Mouse (Mus musculus): ENCODE results near the gene Tmem204. TPM values are rescaled to one million over a fixed set of nuclear protein-coding genes. Genes with fewer than 3 reads are reported as not detected.

The Tmem204 gene
- polyA plus RNA-seq, 2 experiments, result 3.0 to 4.3 TPM

DNA sequence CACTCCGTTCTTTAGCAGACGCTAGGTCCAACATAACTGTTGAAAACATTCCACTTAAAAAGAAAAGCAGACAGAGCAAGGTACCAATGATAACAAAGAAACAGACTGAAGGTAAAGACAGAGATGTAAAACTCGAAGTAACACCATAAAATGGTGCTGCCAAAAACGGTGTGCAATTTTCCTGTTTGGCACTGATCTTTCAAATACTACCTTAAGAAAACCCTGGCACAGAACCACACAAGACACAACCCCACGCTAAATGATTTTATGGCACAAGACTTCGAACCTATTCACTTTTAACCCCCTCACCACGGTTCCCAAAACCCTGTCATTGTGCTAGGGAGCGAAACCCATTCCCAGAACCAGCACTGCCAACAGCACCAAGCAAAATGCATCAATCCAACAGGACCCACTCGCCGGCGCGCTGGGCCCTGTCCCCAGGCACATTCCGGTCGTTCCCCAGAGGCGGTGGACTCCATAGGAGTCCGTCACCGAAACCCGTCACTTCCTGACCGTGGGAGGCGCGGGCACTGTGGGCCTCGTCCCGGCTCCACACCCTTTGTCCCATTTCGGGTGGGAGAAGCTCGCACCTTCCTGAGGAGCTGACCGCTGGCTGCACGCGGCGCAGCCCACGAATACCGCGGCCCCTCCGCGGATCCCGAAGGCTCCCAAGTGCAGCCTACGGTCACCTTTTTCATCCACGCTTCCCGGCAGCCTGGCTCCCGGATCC, 68.4 kb downstream of the Tmem204 start:
- Histone ChIP-seq H3K27ac (peak overlapping the region; percentile 86), H3K4me2 (ENCODE audit: low read depth) (peak overlapping the region; percentile 79), H3K27me3 (ENCODE audit: control insufficient read depth, insufficient read depth, low read length) (no peaks in the 10 kb centered on the region), H3K36me3 (replicated peaks; ENCODE audit: control insufficient read depth, insufficient read depth, low read depth) (peaks cover 29% of the 10 kb centered on the region), H3K9ac (replicated peaks) (peak overlapping the region; percentile 98), H3K9me3 (ENCODE audit: control insufficient read depth, low read length) (no peaks in the 10 kb centered on the region), H3K4me3 (ENCODE audit: insufficient read depth in 1 of 2, low read depth in 2 of 2, low read length in 2 of 2) (peak overlapping the region; percentile 94 to 99), H3K4me1 (replicated peaks; ENCODE audit: control insufficient read depth in 2 of 2, insufficient read depth in 2 of 2, low read length in 1 of 2) (peaks cover 4 to 7% of the 10 kb centered on the region in 2 experiments)
- TF ChIP-seq EP300 (IDR thresholded peaks at IDR 0.05; ENCODE audit: low read depth) (no peak), CTCF (IDR thresholded peaks at IDR 0.05; ENCODE audit: low read depth) (no peak)
- under 1% methylated on average over 39 of the region's 39 CpGs for whole genome bisulfite sequencing (ENCODE audit: insufficient replicate concordance)
- peak in 2 of 3 experiments; percentile 24 to 37 for DNase-seq (ENCODE audit: low read depth in 3 of 3, low spot score in 3 of 3)
- ATAC-seq (ENCODE audit: insufficient read depth), result peak; percentile 3; the same call in 1 of the 2 replicates

DNA sequence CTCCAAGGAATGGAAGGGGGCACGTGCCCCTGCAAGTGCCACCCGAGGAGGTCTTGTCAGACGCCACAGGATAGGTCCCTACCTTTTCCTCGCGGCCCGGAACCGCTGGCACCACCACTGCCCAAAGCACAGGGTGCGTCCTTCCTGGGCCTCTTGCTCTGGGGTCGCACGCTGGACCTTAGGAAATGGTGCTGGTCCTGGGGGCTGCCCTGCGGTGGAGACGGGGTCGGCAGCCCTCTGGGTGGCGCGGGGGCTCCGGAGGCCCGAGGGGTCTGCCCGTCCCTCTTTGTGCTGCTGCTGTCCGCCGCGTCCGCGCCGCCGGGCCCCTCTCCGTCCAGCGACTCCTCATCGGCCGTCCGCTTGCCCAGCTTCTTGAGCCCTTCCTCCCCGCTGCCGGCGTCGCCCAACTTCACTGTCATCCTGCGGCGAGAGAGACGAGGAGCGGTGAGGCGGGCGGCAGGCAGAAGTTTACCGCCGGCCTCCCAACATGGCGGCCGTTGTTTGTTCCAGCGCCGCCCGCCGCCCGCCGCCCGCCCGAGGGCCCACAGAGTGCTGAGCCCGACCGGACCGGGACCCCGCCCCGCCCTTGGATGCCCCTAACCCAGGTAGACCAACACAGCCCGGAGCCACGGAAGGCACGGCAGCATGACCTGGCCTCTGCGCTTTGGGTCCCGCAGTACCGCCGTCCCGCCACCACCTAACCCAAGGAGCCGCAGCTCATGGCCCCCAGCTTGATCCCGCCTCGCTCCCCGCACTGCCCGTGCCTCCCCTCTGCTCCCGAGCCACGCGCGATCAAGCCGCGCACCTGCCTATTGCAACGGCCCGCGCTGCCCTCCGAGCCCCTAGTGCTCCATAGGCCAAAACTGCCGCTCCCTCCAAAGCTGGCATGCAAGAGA, 69.5 kb downstream of the Tmem204 start:
- WGBS (ENCODE audit: insufficient replicate concordance), result under 1% methylated on average over 72 of the region's 81 CpGs
- DNase-seq (ENCODE audit: low read depth in 3 of 3, low spot score in 3 of 3) (peak in 2 of 3 experiments; percentile 17 to 19), ATAC-seq (ENCODE audit: insufficient read depth) (no peak)
- Histone ChIP-seq H3K4me2 (ENCODE audit: low read depth) (peak overlapping the region; percentile 79), H3K27me3 (ENCODE audit: control insufficient read depth, insufficient read depth, low read length) (no peaks in the 10 kb centered on the region), H3K36me3 (replicated peaks; ENCODE audit: control insufficient read depth, insufficient read depth, low read depth) (peaks cover 34% of the 10 kb centered on the region), H3K4me1 (replicated peaks; ENCODE audit: control insufficient read depth in 2 of 2, insufficient read depth in 2 of 2, low read length in 1 of 2) (peaks cover 4 to 7% of the 10 kb centered on the region in 2 experiments), H3K4me3 (ENCODE audit: insufficient read depth in 1 of 2, low read depth in 2 of 2, low read length in 2 of 2) (peak overlapping the region; percentile 94 to 99), H3K9ac (replicated peaks) (peak overlapping the region; percentile 98), H3K9me3 (ENCODE audit: control insufficient read depth, low read length) (no peaks in the 10 kb centered on the region), H3K27ac (peak overlapping the region; percentile 86)
- TF ChIP-seq CTCF (IDR thresholded peaks at IDR 0.05; ENCODE audit: low read depth) (no peak), EP300 (IDR thresholded peaks at IDR 0.05; ENCODE audit: low read depth) (no peak)

Other genes with a start within 250 kb of the Tmem204 start
- 49.8 and 65.9 TPM in 2 replicates for gene Hagh, start 243.4 kb downstream of the Tmem204 start, polyA plus RNA-seq (2012; rRNA removed)
- gene Hagh, start 243.4 kb downstream of the Tmem204 start, polyA plus RNA-seq (2014; fragmentation: Nextera tagmentation; extraction: Ambion mirVana), result 109 and 120 TPM in 2 replicates
- gene Fahd1, start 233.2 kb downstream of the Tmem204 start, polyA plus RNA-seq (2012; rRNA removed), result 18.6 and 24.0 TPM in 2 replicates
- 37.2 and 40.1 TPM in 2 replicates for gene Fahd1, start 233.2 kb downstream of the Tmem204 start, polyA plus RNA-seq (2014; fragmentation: Nextera tagmentation; extraction: Ambion mirVana)
- gene Igfals, start 217.6 kb downstream of the Tmem204 start, polyA plus RNA-seq (2012; rRNA removed), result 3.4 and 4.3 TPM in 2 replicates
- 4.7 and 6.3 TPM in 2 replicates for gene Igfals, start 217.6 kb downstream of the Tmem204 start, polyA plus RNA-seq (2014; fragmentation: Nextera tagmentation; extraction: Ambion mirVana)
- gene Nubp2, start 197.2 kb downstream of the Tmem204 start, polyA plus RNA-seq (2012; rRNA removed), result 30.8 and 33.1 TPM in 2 replicates
- gene Nubp2, start 197.2 kb downstream of the Tmem204 start, polyA plus RNA-seq (2014; fragmentation: Nextera tagmentation; extraction: Ambion mirVana), result 76.7 and 80.1 TPM in 2 replicates
- gene Spsb3, start 196.9 kb downstream of the Tmem204 start, polyA plus RNA-seq (2012; rRNA removed), result 26.3 and 28.4 TPM in 2 replicates
- gene Spsb3, start 196.9 kb downstream of the Tmem204 start, polyA plus RNA-seq (2014; fragmentation: Nextera tagmentation; extraction: Ambion mirVana), result 37.5 and 40.2 TPM in 2 replicates
- gene Eme2, start 188.5 kb downstream of the Tmem204 start, polyA plus RNA-seq (2012; rRNA removed), result 7.6 and 9.4 TPM in 2 replicates
- 7.4 and 8.5 TPM in 2 replicates for gene Eme2, start 188.5 kb downstream of the Tmem204 start, polyA plus RNA-seq (2014; fragmentation: Nextera tagmentation; extraction: Ambion mirVana)
- gene Mrps34, start 188.5 kb downstream of the Tmem204 start, polyA plus RNA-seq (2012; rRNA removed), result 48.0 and 49.2 TPM in 2 replicates
- gene Mrps34, start 188.5 kb downstream of the Tmem204 start, polyA plus RNA-seq (2014; fragmentation: Nextera tagmentation; extraction: Ambion mirVana), result 43.5 and 49.9 TPM in 2 replicates
- gene Nme3, start 187.1 kb downstream of the Tmem204 start, polyA plus RNA-seq (2012; rRNA removed), result 55.7 and 65.6 TPM in 2 replicates
- gene Nme3, start 187.1 kb downstream of the Tmem204 start, polyA plus RNA-seq (2014; fragmentation: Nextera tagmentation; extraction: Ambion mirVana), result 79.2 and 83.7 TPM in 2 replicates
- 30.6 and 34.3 TPM in 2 replicates for gene Mapk8ip3, start 146.6 kb downstream of the Tmem204 start, polyA plus RNA-seq (2012; rRNA removed)
- 7.2 and 8.0 TPM in 2 replicates for gene Mapk8ip3, start 146.6 kb downstream of the Tmem204 start, polyA plus RNA-seq (2014; fragmentation: Nextera tagmentation; extraction: Ambion mirVana)
- gene Jpt2, start 122.9 kb downstream of the Tmem204 start, polyA plus RNA-seq (2012; rRNA removed), result 18.9 and 24.3 TPM in 2 replicates
- gene Jpt2, start 122.9 kb downstream of the Tmem204 start, polyA plus RNA-seq (2014; fragmentation: Nextera tagmentation; extraction: Ambion mirVana), result 31.6 and 34.3 TPM in 2 replicates
- gene Cramp1l, start 67.8 kb downstream of the Tmem204 start, polyA plus RNA-seq (2012; rRNA removed), result 7.8 and 7.9 TPM in 2 replicates
- gene Cramp1l, start 67.8 kb downstream of the Tmem204 start, polyA plus RNA-seq (2014; fragmentation: Nextera tagmentation; extraction: Ambion mirVana), result 3.2 and 3.9 TPM in 2 replicates
- 51.8 and 61.2 TPM in 2 replicates for gene Ift140, start 67.5 kb downstream of the Tmem204 start, polyA plus RNA-seq (2012; rRNA removed)
- 115 and 124 TPM in 2 replicates for gene Ift140, start 67.5 kb downstream of the Tmem204 start, polyA plus RNA-seq (2014; fragmentation: Nextera tagmentation; extraction: Ambion mirVana)
- gene Telo2, start 32.4 kb upstream of the Tmem204 start, polyA plus RNA-seq (2012; rRNA removed), result 8.0 and 8.7 TPM in 2 replicates
- gene Telo2, start 32.4 kb upstream of the Tmem204 start, polyA plus RNA-seq (2014; fragmentation: Nextera tagmentation; extraction: Ambion mirVana), result 11.0 and 12.1 TPM in 2 replicates
- gene Ptx4, start 37.2 kb upstream of the Tmem204 start, polyA plus RNA-seq (2012; rRNA removed), result not detected in 2 replicates
- gene Ptx4, start 37.2 kb upstream of the Tmem204 start, polyA plus RNA-seq (2014; fragmentation: Nextera tagmentation; extraction: Ambion mirVana), result not detected in 2 replicates
- gene Clcn7, start 49.8 kb upstream of the Tmem204 start, polyA plus RNA-seq (2012; rRNA removed), result 7.1 and 7.9 TPM in 2 replicates
- 8.7 and 8.8 TPM in 2 replicates for gene Clcn7, start 49.8 kb upstream of the Tmem204 start, polyA plus RNA-seq (2014; fragmentation: Nextera tagmentation; extraction: Ambion mirVana)
- gene Ccdc154, start 78.9 kb upstream of the Tmem204 start, polyA plus RNA-seq (2012; rRNA removed), result not detected in 2 replicates
- gene Ccdc154, start 78.9 kb upstream of the Tmem204 start, polyA plus RNA-seq (2014; fragmentation: Nextera tagmentation; extraction: Ambion mirVana), result 0.05 TPM in 1 of 2 replicates, not detected in the other
- gene Gm38655, start 91.9 kb upstream of the Tmem204 start, polyA plus RNA-seq (2012; rRNA removed), result not detected in 2 replicates
- not detected in 2 replicates for gene Gm38655, start 91.9 kb upstream of the Tmem204 start, polyA plus RNA-seq (2014; fragmentation: Nextera tagmentation; extraction: Ambion mirVana)
- 9.9 and 13.4 TPM in 2 replicates for gene BC003965, start 101.0 kb upstream of the Tmem204 start, polyA plus RNA-seq (2012; rRNA removed)
- 16.8 and 17.4 TPM in 2 replicates for gene BC003965, start 101.0 kb upstream of the Tmem204 start, polyA plus RNA-seq (2014; fragmentation: Nextera tagmentation; extraction: Ambion mirVana)
- 34.8 and 45.6 TPM in 2 replicates for gene Unkl, start 104.8 kb upstream of the Tmem204 start, polyA plus RNA-seq (2012; rRNA removed)
- gene Unkl, start 104.8 kb upstream of the Tmem204 start, polyA plus RNA-seq (2014; fragmentation: Nextera tagmentation; extraction: Ambion mirVana), result 5.9 and 9.1 TPM in 2 replicates
- gene Gnptg, start 156.5 kb upstream of the Tmem204 start, polyA plus RNA-seq (2012; rRNA removed), result 11.1 and 11.2 TPM in 2 replicates
- gene Gnptg, start 156.5 kb upstream of the Tmem204 start, polyA plus RNA-seq (2014; fragmentation: Nextera tagmentation; extraction: Ambion mirVana), result 15.6 and 17.0 TPM in 2 replicates
- gene Tsr3, start 156.6 kb upstream of the Tmem204 start, polyA plus RNA-seq (2012; rRNA removed), result 11.1 and 13.0 TPM in 2 replicates
- gene Tsr3, start 156.6 kb upstream of the Tmem204 start, polyA plus RNA-seq (2014; fragmentation: Nextera tagmentation; extraction: Ambion mirVana), result 17.4 and 18.5 TPM in 2 replicates
- 0.27 and 0.63 TPM in 2 replicates for gene Baiap3, start 172.8 kb upstream of the Tmem204 start, polyA plus RNA-seq (2012; rRNA removed)
- gene Baiap3, start 172.8 kb upstream of the Tmem204 start, polyA plus RNA-seq (2014; fragmentation: Nextera tagmentation; extraction: Ambion mirVana), result 0.69 TPM in 1 of 2 replicates, not detected in the other
- 129 and 168 TPM in 2 replicates for gene Ube2i, start 191.0 kb upstream of the Tmem204 start, polyA plus RNA-seq (2012; rRNA removed)
- 244 and 260 TPM in 2 replicates for gene Ube2i, start 191.0 kb upstream of the Tmem204 start, polyA plus RNA-seq (2014; fragmentation: Nextera tagmentation; extraction: Ambion mirVana)
- 0.89 and 1.8 TPM in 2 replicates for gene Prss34, start 214.8 kb upstream of the Tmem204 start, polyA plus RNA-seq (2012; rRNA removed)
- gene Prss34, start 214.8 kb upstream of the Tmem204 start, polyA plus RNA-seq (2014; fragmentation: Nextera tagmentation; extraction: Ambion mirVana), result 0.71 and 3.6 TPM in 2 replicates
- not detected in 2 replicates for gene Prss28, start 225.1 kb upstream of the Tmem204 start, polyA plus RNA-seq (2012; rRNA removed)
- not detected in 2 replicates for gene Prss28, start 225.1 kb upstream of the Tmem204 start, polyA plus RNA-seq (2014; fragmentation: Nextera tagmentation; extraction: Ambion mirVana)
- not detected in 2 replicates for gene Prss29, start 235.1 kb upstream of the Tmem204 start, polyA plus RNA-seq (2012; rRNA removed)
- not detected in 2 replicates for gene Prss29, start 235.1 kb upstream of the Tmem204 start, polyA plus RNA-seq (2014; fragmentation: Nextera tagmentation; extraction: Ambion mirVana)